Mouse (Mus musculus) stomach, postnatal 0 days (tissue): ENCODE measurements at regions not wholly inside any gene's neighbourhood (a gene's known extent, or its start where the extent isn't known, plus 50 kb on each side); places are given as distances from the start of the nearest gene placed in this dataset.

ENCODE experiments used
- ATAC-seq: fragments of 200-750 bp; cut with Nextera tagmentation; 2 replicates; pipeline ENCODE4 v1.8.0; 2017; ENCODE audit not compliant: low FRiP score, low TSS enrichment
- DNase-seq: peaks from one replicate; pipeline ENCODE4 v3.0.0-alpha.2; 2016; ENCODE audit warnings: low spot score
- H3K27ac ChIP-seq: fragments of 300-500 bp; sonication (generic); replicated peaks from 2 replicates; pipeline ENCODE4 v1.5.1; 2014; ENCODE audit warnings: mild to moderate bottlenecking, control low read depth
- H3K27me3 ChIP-seq: fragments of 300-500 bp; sonication (generic); 2 replicates; pipeline ENCODE4 v1.6.1; 2014; ENCODE audit warnings: low read length; ENCODE audit not compliant: control insufficient read depth, insufficient read depth
- H3K36me3 ChIP-seq: fragments of 300-500 bp; sonication (generic); 2 replicates; pipeline ENCODE4 v1.6.1; 2014; ENCODE audit warnings: low read length, mixed read lengths; ENCODE audit not compliant: control insufficient read depth, insufficient read depth
- H3K4me1 ChIP-seq: fragments of 300-500 bp; sonication (generic); replicated peaks from 2 replicates; pipeline ENCODE4 v1.6.1; 2014; ENCODE audit warnings: antibody characterized with exemption; ENCODE audit not compliant: control insufficient read depth, insufficient read depth
- H3K4me2 ChIP-seq: fragments of 300-500 bp; sonication (generic); replicated peaks from 2 replicates; pipeline ENCODE4 v1.6.1; 2014; ENCODE audit warnings: low read depth, mild to moderate bottlenecking, control low read depth, moderate library complexity
- H3K4me3 ChIP-seq: fragments of 300-500 bp; sonication (generic); 2 replicates; pipeline ENCODE4 v1.5.1; 2014; ENCODE audit warnings: low read depth, low read length, control low read depth
- H3K9ac ChIP-seq: fragments of 300-500 bp; sonication (generic); 2 replicates; pipeline ENCODE4 v1.6.1; 2014; ENCODE audit warnings: mild to moderate bottlenecking, low read length, control low read depth, mixed read lengths
- H3K9me3 ChIP-seq: fragments of 300-500 bp; sonication (generic); 2 replicates; pipeline ENCODE4 v1.6.1; 2016; ENCODE audit warnings: low read length; ENCODE audit not compliant: control insufficient read depth
- CTCF ChIP-seq: IDR thresholded peaks from 2 replicates; pipeline ENCODE4 v1.5.1; 2016; ENCODE audit warnings: antibody characterized with exemption, low read depth, mild to moderate bottlenecking, moderate library complexity
- EP300 ChIP-seq: optimal IDR thresholded peaks from 2 replicates; pipeline ENCODE3; 2016; ENCODE audit warnings: antibody characterized with exemption
- WGBS: fragments of 180-500 bp; shearing (Covaris S2); extraction: QIAGEN DNeasy Blood & Tissue Kit; methylation state at CpG from one replicate; pipeline ENCODE4 v1.1.7; 2014; 5-methylcytosine and 5-hydroxymethylcytosine counted together

- 48% methylated on average over 6 of the region's 6 CpGs for WGBS
- H3K36me3 ChIP-seq: no peaks in the 10 kb centered on the region
- TF ChIP-seq EP300 (no peak), CTCF (no peak)
- no peaks in the 10 kb centered on the region for H3K27me3 ChIP-seq
- H3K27ac ChIP-seq: no peak overlapping the region
- no peak overlapping the region for H3K9ac ChIP-seq
- H3K9me3 ChIP-seq: no peaks in the 10 kb centered on the region
- no peak for ATAC-seq
- H3K4me2 ChIP-seq: no peak overlapping the region
- H3K4me3 ChIP-seq: no peak overlapping the region
- DNase-seq: no peak
- H3K4me1 ChIP-seq: no peaks in the 10 kb centered on the region
These were observed 356.6 kb upstream of the 3110018I06Rik start for GRCm38 (mm10) chr12:107131841-107132240.

- no peak for ATAC-seq
- no peak overlapping the region for H3K27ac ChIP-seq
- TF ChIP-seq CTCF (no peak), EP300 (no peak)
- no peak overlapping the region for H3K4me2 ChIP-seq
- no peak overlapping the region for H3K4me3 ChIP-seq
- DNase-seq: no peak
- H3K4me1 ChIP-seq: no peaks in the 10 kb centered on the region
- no peak overlapping the region for H3K9ac ChIP-seq
- 42% methylated on average over 3 of the region's 3 CpGs for WGBS
- no peaks in the 10 kb centered on the region for H3K9me3 ChIP-seq
- H3K36me3 ChIP-seq: no peaks in the 10 kb centered on the region
- no peaks in the 10 kb centered on the region for H3K27me3 ChIP-seq
These were observed 355.9 kb upstream of the 3110018I06Rik start for GRCm38 (mm10) chr12:107132501-107132900.

- DNase-seq (no peak), ATAC-seq (no peak)
- H3K9ac ChIP-seq: no peak overlapping the region
- no peaks in the 10 kb centered on the region for H3K9me3 ChIP-seq
- H3K27ac ChIP-seq: no peak overlapping the region
- H3K36me3 ChIP-seq: no peaks in the 10 kb centered on the region
- 88% methylated on average over 3 of the region's 3 CpGs for WGBS
- H3K4me3 ChIP-seq: no peak overlapping the region
- no peak overlapping the region for H3K4me2 ChIP-seq
- H3K27me3 ChIP-seq: no peaks in the 10 kb centered on the region
- H3K4me1 ChIP-seq: no peaks in the 10 kb centered on the region
- TF ChIP-seq EP300 (no peak), CTCF (no peak)
These were observed 354.1 kb upstream of the 3110018I06Rik start for GRCm38 (mm10) chr12:107134353-107134752.

GRCm38 (mm10) chr12:107138677-107139400, 349.6 kb upstream of the 3110018I06Rik start:
- ATAC-seq (no peak), DNase-seq (no peak)
- Histone ChIP-seq H3K4me3 (no peak overlapping the region), H3K4me1 (no peaks in the 10 kb centered on the region), H3K4me2 (no peak overlapping the region), H3K9ac (no peak overlapping the region), H3K27me3 (no peaks in the 10 kb centered on the region), H3K27ac (no peak overlapping the region), H3K36me3 (no peaks in the 10 kb centered on the region), H3K9me3 (no peaks in the 10 kb centered on the region)
- TF ChIP-seq EP300 (no peak), CTCF (no peak)
- 92% methylated on average over 8 of the region's 8 CpGs for WGBS

GRCm38 (mm10) chr12:107140957-107141595, 347.4 kb upstream of the 3110018I06Rik start:
- no peaks in the 10 kb centered on the region for H3K4me1 ChIP-seq
- H3K36me3 ChIP-seq: no peaks in the 10 kb centered on the region
- ATAC-seq: no peak
- H3K9me3 ChIP-seq: no peaks in the 10 kb centered on the region
- H3K4me2 ChIP-seq: no peak overlapping the region
- no peak overlapping the region for H3K4me3 ChIP-seq
- no peaks in the 10 kb centered on the region for H3K27me3 ChIP-seq
- no peak overlapping the region for H3K9ac ChIP-seq
- DNase-seq: no peak
- H3K27ac ChIP-seq: no peak overlapping the region
- WGBS: 81% methylated on average over 9 of the region's 9 CpGs
- no peak for TF ChIP-seq EP300
- no peak for TF ChIP-seq CTCF

GRCm38 (mm10) chr12:107142226-107142625, 346.2 kb upstream of the 3110018I06Rik start:
- WGBS: 82% methylated on average over 6 of the region's 6 CpGs

More at GRCm38 (mm10) chr12:107142226-107142625, 346.2 kb upstream of the 3110018I06Rik start:
- Histone ChIP-seq H3K9me3 (no peaks in the 10 kb centered on the region), H3K4me2 (no peak overlapping the region), H3K4me1 (no peaks in the 10 kb centered on the region), H3K27me3 (no peaks in the 10 kb centered on the region), H3K36me3 (no peaks in the 10 kb centered on the region), H3K27ac (no peak overlapping the region), H3K9ac (no peak overlapping the region), H3K4me3 (no peak overlapping the region)
- DNase-seq: no peak
- no peak for ATAC-seq
- TF ChIP-seq EP300 (no peak), CTCF (no peak)
